Mouse (Mus musculus) gastrocnemius, adult 2 months (tissue): ENCODE data around the gene Ipo4. TPM values are rescaled to one million over a fixed set of nuclear protein-coding genes. Genes with fewer than 3 reads are reported as not detected.

Source experiments
- DNase-seq: peaks from one replicate; pipeline ENCODE4 v3.0.0; 2022
- H3K27ac ChIP-seq: fragments of 200-600 bp; 2 replicates; pipeline ENCODE4 v1.8.1; 2022; ENCODE audit warnings: mild to moderate bottlenecking
- H3K4me3 ChIP-seq: fragments of 200-600 bp; 2 replicates; pipeline ENCODE4 v1.8.1; 2022; ENCODE audit warnings: mild to moderate bottlenecking, moderate library complexity
- CTCF ChIP-seq: fragments of 200-600 bp; IDR thresholded peaks from 2 replicates; pipeline ENCODE4 v1.8.1; 2022; ENCODE audit warnings: antibody characterized with exemption, mild to moderate bottlenecking, moderate library complexity
- intact Hi-C: fragments of 180-260 bp; cut with DNase I; formaldehyde crosslinking; loops from one replicate; pipeline ENCODE4 v1.15.1; 2025
- total RNA-seq, 2 experiments: library from RNA; stranded (reverse); gene quantifications; 2 replicates each; pipeline ENCODE4 v1.2.3; 2021

Gene Ipo4
- total RNA-seq, 2 experiments from 2014 or later, result 73.2 to 81.0 TPM

DNA sequence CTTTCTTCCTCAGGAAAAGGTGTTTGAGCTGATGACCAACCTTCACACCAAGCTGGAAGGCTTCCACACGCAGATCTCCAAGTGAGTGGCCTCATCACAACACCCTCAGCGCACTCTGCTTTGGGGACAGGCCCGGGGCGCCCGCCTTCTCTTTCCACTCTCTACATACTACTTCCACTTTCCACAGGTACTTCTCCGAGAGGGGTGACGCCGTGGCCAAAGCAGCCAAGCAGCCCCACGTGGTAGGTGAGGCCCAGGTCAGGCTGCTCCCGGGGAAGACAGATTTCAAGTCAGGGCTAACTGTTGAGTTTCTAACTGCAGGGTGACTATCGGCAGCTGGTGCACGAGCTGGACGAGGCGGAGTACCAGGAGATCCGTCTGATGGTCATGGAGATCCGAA is 55.0 kb downstream of the Ipo4 start:
- no peak for TF ChIP-seq CTCF
- DNase-seq, result no peak
- Histone ChIP-seq H3K4me3 (no peak overlapping the region), H3K27ac (no peak overlapping the region)
- intact Hi-C loops, result no loop called here

DNA sequence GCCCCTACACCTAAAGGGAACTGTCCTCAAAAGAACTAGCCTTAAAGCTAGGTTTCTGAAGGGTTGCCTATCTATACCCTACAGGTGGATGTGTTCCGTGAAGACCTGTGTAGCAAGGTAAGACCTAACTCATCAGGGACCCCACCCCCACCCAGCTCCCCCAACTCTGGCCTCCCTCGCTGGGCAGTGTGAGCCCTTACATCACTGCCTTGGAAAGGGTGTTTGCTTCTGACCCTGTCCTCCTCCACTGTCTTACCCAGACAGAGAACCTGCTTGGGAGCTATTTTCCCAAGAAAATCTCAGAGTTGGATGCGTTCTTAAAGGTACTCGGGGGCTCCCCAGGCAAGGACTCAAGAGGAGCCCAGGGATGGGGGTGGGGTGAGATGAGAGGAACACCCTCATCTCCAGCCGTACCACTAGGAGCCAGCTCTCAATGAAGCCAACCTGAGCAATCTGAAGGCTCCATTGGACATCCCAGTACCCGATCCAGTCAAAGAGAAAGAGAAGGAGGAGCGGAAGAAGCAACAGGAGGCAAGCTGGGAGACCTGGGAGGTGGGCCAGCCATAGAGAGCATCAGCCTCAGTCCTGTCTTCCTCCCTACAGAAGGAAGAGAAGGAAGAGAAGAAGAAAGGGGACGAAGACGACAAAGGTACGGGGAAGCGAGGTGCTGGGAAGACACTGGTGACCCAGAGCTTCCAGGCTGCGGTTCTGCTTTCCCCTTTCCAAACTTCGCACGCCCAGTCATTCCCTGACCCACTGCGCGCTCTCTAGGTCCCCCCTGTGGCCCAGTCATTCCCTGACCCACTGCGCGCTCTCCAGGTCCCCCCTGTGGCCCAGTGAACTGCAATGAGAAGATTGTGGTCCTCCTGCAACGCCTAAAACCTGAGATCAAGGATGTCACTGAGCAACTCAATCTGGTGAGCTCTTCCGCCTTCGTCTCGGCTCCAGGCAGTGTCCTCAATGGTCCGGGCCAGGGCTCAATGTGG is 56.0 kb downstream of the Ipo4 start:
- H3K4me3 ChIP-seq, result no peak overlapping the region
- intact Hi-C loops, result no loop called here

GRCm38 (mm10) chr14:55578668-55579269 is 57.0 kb downstream of the Ipo4 start:
- intact Hi-C loops, result no loop called here
- peak overlapping the region; percentile 90 for H3K4me3 ChIP-seq
- peak overlapping the region; percentile 97 for H3K27ac ChIP-seq
- TF ChIP-seq CTCF, result no peak
- peak; percentile 84 for DNase-seq

More for the DNA sequence above, 56.0 kb downstream of the Ipo4 start:
- no peak for DNase-seq
- TF ChIP-seq CTCF, result no peak
- peak overlapping the region; percentile 97; the same call in 1 of the 2 replicates for H3K27ac ChIP-seq

DNA sequence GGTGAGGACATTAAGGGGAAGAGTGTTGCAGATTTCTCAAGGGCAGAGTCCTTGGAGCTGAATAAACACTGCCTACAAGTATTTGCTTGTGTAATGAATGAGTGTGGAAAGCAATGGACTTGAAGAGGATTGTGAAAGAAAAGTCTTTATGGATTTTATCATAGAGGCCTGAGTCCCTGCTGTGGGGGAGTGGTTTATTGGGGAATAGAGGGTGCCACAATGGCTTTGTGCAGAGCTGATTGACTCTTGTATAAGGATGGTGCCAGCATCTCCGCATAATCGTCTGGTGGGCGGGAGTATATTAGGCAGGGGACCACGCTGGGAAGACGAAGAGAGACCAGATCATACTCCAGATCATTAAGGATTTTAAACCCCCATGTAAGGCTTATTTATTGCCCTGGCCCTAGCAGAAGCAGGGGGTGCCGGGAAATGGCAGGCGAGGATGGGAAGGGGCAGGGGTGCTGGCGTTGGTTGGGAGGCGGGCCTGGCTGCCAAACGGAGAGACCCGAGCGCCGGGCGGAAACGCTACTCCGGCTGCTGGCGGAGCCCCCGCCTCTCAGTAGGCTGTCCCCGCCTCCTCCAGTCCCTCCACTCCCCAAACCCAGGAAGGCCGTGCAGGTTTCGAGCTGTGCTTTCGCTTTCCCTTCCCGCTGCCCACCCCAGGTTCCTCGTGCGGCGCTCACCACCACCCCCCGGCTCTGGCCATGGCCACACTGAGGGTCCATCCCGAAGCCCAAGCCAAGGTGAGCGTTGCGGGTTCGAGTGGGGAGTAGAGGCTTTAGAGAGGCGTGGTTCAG is 57.7 kb downstream of the Ipo4 start, which contains the start of gene Psme1:
Psme1 (plus strand) TSS at position 253 of the 797 bp plus-strand sequence.
- H3K27ac ChIP-seq, result peak within 1 kb of the TSS; percentile 99
- DNase-seq, result peak; percentile 86
- no peak for TF ChIP-seq CTCF
- peak within 1 kb of the TSS; percentile 90 for H3K4me3 ChIP-seq
- intact Hi-C loops, result no loop called here

DNA sequence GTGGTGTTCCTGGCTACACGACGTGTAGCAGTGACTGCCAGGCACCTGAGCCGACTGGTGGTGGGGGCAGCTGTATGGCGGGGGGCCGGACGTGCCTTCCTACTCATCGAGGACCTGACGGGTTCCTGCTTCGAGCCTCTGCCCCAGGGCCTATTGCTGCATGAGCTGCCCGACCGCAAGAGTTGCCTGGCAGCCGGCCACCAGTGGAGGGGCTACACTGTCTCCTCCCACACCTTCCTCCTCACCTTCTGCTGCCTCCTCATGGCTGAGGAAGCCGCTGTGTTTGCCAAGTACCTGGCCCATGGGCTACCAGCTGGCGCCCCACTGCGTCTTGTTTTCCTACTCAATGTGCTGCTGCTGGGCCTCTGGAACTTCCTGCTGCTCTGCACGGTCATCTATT is 59.4 kb downstream of the Ipo4 start:
- TF ChIP-seq CTCF, result no peak
- Histone ChIP-seq H3K27ac (peak overlapping the region; percentile 99), H3K4me3 (peak overlapping the region; percentile 78)
- intact Hi-C loops, result no loop called here
- peak; percentile 74 for DNase-seq

GRCm38 (mm10) chr14:55575711-55576110 is 60.0 kb downstream of the Ipo4 start:
- TF ChIP-seq CTCF, result no peak
- H3K4me3 ChIP-seq, result peak overlapping the region; percentile 78
- peak; percentile 61 for DNase-seq
- H3K27ac ChIP-seq, result peak overlapping the region; percentile 99
- intact Hi-C loops, result loop anchor here (1.0 to 2.0 kb wide), 2 partner anchors 15 to 16 kb away; partner anchors contain the start of genes A730061H03Rik, Dcaf11, Psme2 and Rnf31

Other genes starting within 250 kb of the Ipo4 start
- gene Dhrs4, start 157.2 kb downstream of the Ipo4 start, total RNA-seq, result 10 to 100 TPM; 28.4 to 68.7 TPM
- under 1 TPM; 0.43 to 0.95 TPM for gene Carmil3, start 145.3 kb downstream of the Ipo4 start, total RNA-seq
- not detected for gene Cpne6, start 125.5 kb downstream of the Ipo4 start, total RNA-seq
- gene Nrl, start 111.0 kb downstream of the Ipo4 start, total RNA-seq, result not detected
- 1 to 10 TPM; 3.5 to 4.2 TPM for gene Pck2, start 95.7 kb downstream of the Ipo4 start, total RNA-seq
- 100 to 1,000 TPM; 129 to 133 TPM for gene Dcaf11, start 76.0 kb downstream of the Ipo4 start, total RNA-seq
- gene A730061H03Rik, start 75.6 kb downstream of the Ipo4 start, total RNA-seq, result not detected
- 100 to 1,000 TPM; 282 to 334 TPM for gene Fitm1, start 60.3 kb downstream of the Ipo4 start, total RNA-seq
- 10 to 100 TPM; 53.3 to 75.5 TPM for gene Psme1, start 57.8 kb downstream of the Ipo4 start, total RNA-seq
- gene Emc9, start 50.7 kb downstream of the Ipo4 start, total RNA-seq, result 10 to 100 TPM; 30.3 to 45.2 TPM
- 10 to 100 TPM; 33.8 to 54.8 TPM for gene Psme2, start 44.8 kb downstream of the Ipo4 start, total RNA-seq
- gene Rnf31, start 44.2 kb downstream of the Ipo4 start, total RNA-seq, result 10 to 100 TPM; 17.1 to 20.4 TPM
- gene Irf9, start 32.4 kb downstream of the Ipo4 start, total RNA-seq, result 1 to 10 TPM; 4.7 to 5.1 TPM
- gene Rec8, start 17.9 kb downstream of the Ipo4 start, total RNA-seq, result not detected
- gene Gm49378, start 1.9 kb upstream of the Ipo4 start, total RNA-seq, result 1 to 10 TPM; 1.1 to 2.3 TPM
- gene Tm9sf1, start 7.8 kb upstream of the Ipo4 start, total RNA-seq, result 10 to 100 TPM; 15.0 to 21.3 TPM
- under 1 TPM; 0.20 to 0.28 TPM for gene Tssk4, start 14.2 kb upstream of the Ipo4 start, total RNA-seq
- 10 to 100 TPM; 17.4 to 23.8 TPM for gene Mdp1, start 24.6 kb upstream of the Ipo4 start, total RNA-seq
- gene Gmpr2, start 36.0 kb upstream of the Ipo4 start, total RNA-seq, result 1 to 10 TPM; 2.4 to 3.1 TPM
- 100 to 1,000 TPM; 188 to 211 TPM for gene Nedd8, start 36.2 kb upstream of the Ipo4 start, total RNA-seq
- 10 to 100 TPM; 10.4 to 13.1 TPM for gene Tinf2, start 45.9 kb upstream of the Ipo4 start, total RNA-seq
- gene Tgm1, start 78.0 kb upstream of the Ipo4 start, total RNA-seq, result under 1 TPM in 1 of 2 experiments, not detected in 1; 0.11 TPM
- 10 to 100 TPM in 1 of 2 experiments, 1 to 10 TPM in 1; 9.8 to 10.6 TPM for gene Rabggta, start 86.3 kb upstream of the Ipo4 start, total RNA-seq
- 10 to 100 TPM; 29.1 to 33.0 TPM for gene Dhrs1, start 109.7 kb upstream of the Ipo4 start, total RNA-seq
- 10 to 100 TPM in 1 of 2 experiments, 1 to 10 TPM in 1; 9.8 to 10.4 TPM for gene Nop9, start 109.7 kb upstream of the Ipo4 start, total RNA-seq
- gene Cideb, start 122.5 kb upstream of the Ipo4 start, total RNA-seq, result not detected
- not detected for gene Ltb4r2, start 125.5 kb upstream of the Ipo4 start, total RNA-seq
- gene Ltb4r1, start 130.0 kb upstream of the Ipo4 start, total RNA-seq, result under 1 TPM in 1 of 2 experiments, not detected in 1; 0.18 TPM
- 10 to 100 TPM in 1 of 2 experiments, 1 to 10 TPM in 1; 6.8 to 10.1 TPM for gene Adcy4, start 148.1 kb upstream of the Ipo4 start, total RNA-seq
- 1 to 10 TPM in 1 of 2 experiments, under 1 TPM in 1; 0.64 to 1.1 TPM for gene Ripk3, start 152.9 kb upstream of the Ipo4 start, total RNA-seq
- 1 to 10 TPM; 3.4 to 3.8 TPM for gene Nfatc4, start 187.2 kb upstream of the Ipo4 start, total RNA-seq
- 1 to 10 TPM; 1.6 to 2.0 TPM for gene Nynrin, start 218.1 kb upstream of the Ipo4 start, total RNA-seq
- gene Cbln3, start 248.4 kb upstream of the Ipo4 start, total RNA-seq, result not detected
- 1 to 10 TPM; 6.4 to 8.1 TPM for gene Khnyn, start 249.0 kb upstream of the Ipo4 start, total RNA-seq